Mouse (Mus musculus) right cerebral cortex, postnatal 14 days (tissue): ENCODE data around the gene Timm8a1.
"Not testable (repeated sequence)": the region's sequence is repeated elsewhere in the genome, so short reads cannot be mapped to it uniquely, and the experiment has no call there.

ENCODE experiments used
- DNase-seq: peaks from one replicate; pipeline ENCODE4 v3.0.0; 2022

Timm8a1 gene

GRCm38 (mm10) chrX:134541145-134541954 is at the start of gene Timm8a1:
TSS of gene Timm8a1 (minus strand) at chrX:134541865.
- DNase-seq: peak; percentile 48

- no peak for DNase-seq
These were observed 48.2 kb upstream of the Timm8a1 start for GRCm38 (mm10) chrX:134589836-134590235.

DNA sequence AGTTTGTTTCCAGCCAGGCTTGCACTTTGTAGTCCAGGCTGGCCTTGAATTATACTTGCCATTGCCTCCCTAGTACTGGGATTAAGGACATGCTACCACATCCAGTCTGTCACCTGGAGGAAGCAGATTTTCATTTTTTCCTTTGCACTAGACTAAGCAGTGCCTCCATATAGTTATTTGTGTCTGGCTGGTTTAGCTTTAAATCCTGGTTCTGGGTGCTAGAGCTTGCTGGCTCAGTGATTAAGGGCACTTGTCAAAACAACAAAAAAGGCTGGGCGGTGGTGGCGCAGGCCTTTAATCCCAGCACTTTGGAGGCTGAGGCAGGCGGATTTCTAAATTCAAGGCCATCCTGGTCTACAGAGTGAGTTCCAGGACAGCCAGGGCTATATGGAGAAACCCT is 47.3 kb upstream of the Timm8a1 start:
- no peak for DNase-seq

- DNase-seq: no peak
These were observed 46.6 kb upstream of the Timm8a1 start for GRCm38 (mm10) chrX:134588261-134588660.

DNA sequence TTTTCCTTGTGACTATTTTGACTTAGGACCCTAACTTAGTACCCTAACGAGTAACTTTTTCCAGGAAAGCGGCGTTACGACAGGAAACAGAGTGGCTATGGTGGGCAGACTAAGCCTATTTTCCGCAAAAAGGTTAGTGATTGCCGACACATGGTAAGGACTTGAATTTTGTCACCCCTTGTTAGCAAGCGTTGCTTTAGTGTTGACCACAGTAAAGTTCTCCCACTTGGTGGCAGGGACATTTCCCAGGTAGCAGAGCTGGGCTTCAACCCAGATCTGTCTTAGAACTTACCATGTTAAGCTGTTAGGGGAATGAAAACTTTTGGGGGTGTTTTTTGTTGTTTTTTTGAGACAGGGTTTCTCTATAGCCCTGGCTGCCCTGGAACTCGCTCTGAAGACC is 44.8 kb upstream of the Timm8a1 start:
- no peak for DNase-seq

GRCm38 (mm10) chrX:134585103-134586002 is 43.7 kb upstream of the Timm8a1 start, which contains the start of gene Rpl36a:
TSS of gene Rpl36a (plus strand) at chrX:134585654.
- peak; percentile 92 for DNase-seq

GRCm38 (mm10) chrX:134582888-134583669 is 41.4 kb upstream of the Timm8a1 start, which contains the start of gene Btk:
TSS of gene Btk (minus strand) at chrX:134583570.
- DNase-seq: no peak

- DNase-seq: no peak
These were observed 40.6 kb upstream of the Timm8a1 start for GRCm38 (mm10) chrX:134582270-134582669.

DNA sequence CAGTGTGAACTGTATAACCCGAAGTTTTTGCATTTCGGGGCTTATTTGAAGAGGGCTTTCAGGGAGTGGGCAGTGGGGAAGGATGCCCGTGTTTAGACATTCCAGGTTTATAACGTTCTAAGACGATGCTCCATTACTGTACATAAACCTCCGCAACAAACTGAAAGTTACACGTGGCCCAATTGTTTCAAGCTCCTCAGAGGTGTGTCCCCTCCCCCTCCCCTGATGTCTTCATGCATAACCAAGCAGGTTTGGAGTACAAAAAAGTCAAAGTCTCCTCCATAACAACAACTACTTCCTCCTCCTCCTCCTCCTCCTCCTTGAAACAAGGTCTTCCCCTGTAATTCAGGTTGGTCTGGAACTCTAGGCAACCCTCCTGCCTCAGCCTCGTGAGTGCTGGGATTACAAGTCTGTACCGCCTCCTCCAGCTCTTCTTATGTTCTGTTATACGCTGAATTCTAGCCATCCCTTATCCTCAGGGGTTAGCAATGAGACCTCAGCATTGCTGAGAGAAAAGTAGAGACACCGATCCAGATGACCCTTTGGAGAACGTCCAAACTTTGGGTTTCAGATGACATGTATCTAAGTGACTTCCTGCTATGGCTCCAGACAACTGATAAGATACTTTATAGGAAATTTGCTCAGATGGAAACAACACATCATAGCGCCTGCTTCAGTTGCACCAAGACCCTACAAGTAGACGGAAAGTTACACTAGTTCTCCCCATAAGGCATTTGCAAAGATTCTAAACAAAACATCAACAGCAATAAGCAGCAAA is 39.1 kb upstream of the Timm8a1 start:
- DNase-seq: no peak

GRCm38 (mm10) chrX:134577896-134578295 is 36.2 kb upstream of the Timm8a1 start:
- DNase-seq: no peak

GRCm38 (mm10) chrX:134566536-134567222 is 25.0 kb upstream of the Timm8a1 start:
- no peak for DNase-seq

GRCm38 (mm10) chrX:134564326-134564725 is 22.7 kb upstream of the Timm8a1 start:
- no peak for DNase-seq

- DNase-seq: no peak
These were observed 12.8 kb upstream of the Timm8a1 start for GRCm38 (mm10) chrX:134554425-134554824.

- no peak for DNase-seq
These were observed 11.7 kb upstream of the Timm8a1 start for GRCm38 (mm10) chrX:134553326-134553725.

GRCm38 (mm10) chrX:134550903-134551302 is 9.2 kb upstream of the Timm8a1 start:
- DNase-seq: peak; percentile 4

DNA sequence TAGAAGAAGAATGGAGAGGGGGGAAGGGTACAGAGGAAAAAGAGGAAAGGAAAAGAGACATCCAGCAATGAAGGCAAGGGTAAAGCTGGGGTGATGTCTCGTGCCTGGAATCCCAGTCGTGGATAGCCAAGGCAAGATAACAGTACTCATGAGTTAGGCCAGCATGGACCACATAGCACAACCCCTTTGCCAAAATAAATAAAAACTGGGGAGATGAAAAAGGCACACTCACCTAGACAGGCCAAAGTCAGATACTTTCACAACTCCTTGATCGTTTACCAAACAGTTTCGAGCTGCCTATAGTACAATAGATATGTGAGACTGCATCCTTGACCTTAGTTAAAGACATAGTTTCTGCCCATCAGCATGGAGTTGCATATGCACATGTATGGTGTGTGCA is 5.7 kb upstream of the Timm8a1 start:
- DNase-seq: no peak

GRCm38 (mm10) chrX:134541955-134542308 is 267 bp upstream of the Timm8a1 start:
- no peak for DNase-seq

- no peak for DNase-seq
These were observed 1.1 kb downstream of the Timm8a1 start for GRCm38 (mm10) chrX:134540414-134541135.

- DNase-seq: not testable (repeated sequence)
These were observed 1.9 kb downstream of the Timm8a1 start for GRCm38 (mm10) chrX:134539795-134540194.

- DNase-seq: no peak
These were observed 8.3 kb downstream of the Timm8a1 start for GRCm38 (mm10) chrX:134533346-134533745.

DNA sequence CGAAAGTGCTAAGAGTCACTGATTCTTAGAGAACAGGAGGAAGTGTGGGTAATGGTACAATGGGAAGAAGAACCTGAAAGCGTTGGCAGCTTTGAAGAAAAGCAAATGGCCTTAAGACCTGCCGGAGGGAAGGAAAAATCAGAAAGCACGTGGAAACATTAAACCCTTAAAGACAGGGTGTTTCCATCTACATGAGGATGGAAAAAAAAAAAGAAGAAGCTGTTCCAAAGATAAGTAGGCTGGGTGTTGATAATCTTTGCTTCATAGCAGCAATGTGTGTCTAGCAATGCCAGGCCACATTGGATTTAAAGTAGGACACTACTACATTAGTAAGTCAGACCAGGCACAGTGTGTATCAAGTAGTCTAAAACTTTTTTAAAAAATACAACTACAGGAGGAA is 16.4 kb downstream of the Timm8a1 start:
- no peak for DNase-seq
